Mouse (Mus musculus) gastrocnemius, postnatal 36 days (tissue): ENCODE results near the gene Herc4. TPM values are rescaled to one million over a fixed set of nuclear protein-coding genes. Genes with fewer than 3 reads are reported as not detected.
A peak's percentile ranks its signal among the peaks of the same experiment; 100 is the strongest.
"Not testable (repeated sequence)": the region's sequence is repeated elsewhere in the genome, so short reads cannot be mapped to it uniquely, and the experiment has no call there.

ENCODE experiments used
- DNase-seq, 2 experiments: peaks; one replicate each; pipeline ENCODE4 v3.0.0; 2022
- intact Hi-C: fragments of 180-260 bp; cut with DNase I; formaldehyde crosslinking; loops from one replicate; pipeline ENCODE4 v1.15.1; 2025
- total RNA-seq, 2 experiments: library from RNA; stranded (reverse); gene quantifications; 2 replicates each; pipeline ENCODE4 v1.2.3; 2021

The Herc4 gene
- total RNA-seq, 2 experiments from 2014 or later, result 18.7 to 21.8 TPM

DNA sequence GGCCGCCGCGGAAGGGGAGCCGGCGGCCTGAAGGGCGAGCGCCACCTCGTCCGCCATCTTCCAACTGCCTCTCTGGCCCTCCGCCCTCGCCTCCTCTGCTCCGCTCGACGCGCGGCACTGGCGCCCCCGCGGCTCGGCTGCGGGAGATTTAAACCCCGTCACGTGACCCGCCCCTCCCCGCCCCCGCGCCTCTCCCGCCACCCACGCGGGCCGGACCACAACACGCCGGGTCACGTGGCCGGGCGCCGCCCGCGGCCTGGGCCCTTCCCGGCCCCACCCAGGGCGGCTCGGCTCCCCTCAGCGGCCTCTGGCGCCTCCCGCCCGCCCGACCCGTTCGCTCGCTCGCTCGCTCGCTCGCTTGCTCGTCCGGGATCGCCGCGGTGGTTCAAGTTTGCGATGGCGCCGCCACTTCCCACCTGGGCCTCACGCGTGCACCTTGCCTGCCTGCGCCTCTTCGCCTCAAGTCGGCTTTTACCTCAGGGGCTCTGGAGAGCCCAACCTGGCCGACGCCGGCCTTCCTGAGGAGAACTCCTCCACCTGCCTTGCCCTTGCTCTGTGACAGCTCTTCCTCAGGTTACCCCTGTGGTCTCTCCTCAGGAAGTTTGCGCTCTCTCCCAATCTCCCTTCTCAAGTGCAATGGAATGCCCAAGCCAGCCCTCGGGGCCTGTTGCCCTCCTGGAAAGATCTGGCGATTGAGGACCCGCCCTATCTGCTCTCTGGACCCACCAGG lies 95.5 kb downstream of the Herc4 start:
- DNase-seq, result peak; percentile 89 to 91
- intact Hi-C loops, result loop anchor here (5.0 kb wide), 1 partner anchor 38 kb away; no protein-coding TSS in a partner anchor

DNA sequence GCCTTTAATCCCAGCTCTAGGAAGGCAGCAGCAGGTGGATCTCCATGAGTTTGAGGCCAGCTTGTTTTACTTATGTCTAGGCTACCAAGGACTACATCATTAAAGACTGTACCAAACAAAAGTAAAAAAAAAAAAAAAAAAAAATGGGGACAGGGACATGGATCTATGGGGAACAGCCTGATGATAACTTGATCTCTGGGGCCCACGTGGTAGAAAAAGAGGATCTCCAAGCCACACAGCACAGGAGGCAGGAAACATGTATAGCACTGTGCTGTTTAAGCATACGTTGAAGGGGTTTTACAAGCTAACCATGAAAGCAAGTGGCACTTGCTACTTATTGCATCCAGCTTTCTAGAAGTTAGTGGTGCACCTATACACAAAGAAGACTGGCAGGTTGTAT lies 97.7 kb downstream of the Herc4 start:
- DNase-seq, result no peak
- intact Hi-C loops, result no loop called here

DNA sequence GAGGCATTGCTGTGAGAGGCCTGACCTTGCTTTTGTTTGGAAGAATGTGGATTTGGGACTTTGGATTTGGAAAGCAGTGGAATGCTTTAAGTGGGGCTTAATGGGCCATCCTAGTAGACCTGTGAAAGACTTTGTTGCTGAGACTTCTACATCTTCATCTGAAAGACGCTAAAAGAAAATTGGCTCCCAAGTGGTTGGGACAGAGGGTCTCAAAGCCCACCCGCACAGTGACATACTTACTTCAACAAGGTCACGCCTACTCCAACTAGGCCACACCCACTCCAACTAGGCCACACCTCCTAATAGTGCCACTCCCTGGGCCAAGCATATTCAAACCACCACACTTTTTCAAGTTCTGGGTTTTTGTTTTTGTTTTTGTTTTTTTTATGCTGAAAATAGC lies 101.1 kb downstream of the Herc4 start:
- intact Hi-C loops, result no loop called here
- no peak for DNase-seq

DNA sequence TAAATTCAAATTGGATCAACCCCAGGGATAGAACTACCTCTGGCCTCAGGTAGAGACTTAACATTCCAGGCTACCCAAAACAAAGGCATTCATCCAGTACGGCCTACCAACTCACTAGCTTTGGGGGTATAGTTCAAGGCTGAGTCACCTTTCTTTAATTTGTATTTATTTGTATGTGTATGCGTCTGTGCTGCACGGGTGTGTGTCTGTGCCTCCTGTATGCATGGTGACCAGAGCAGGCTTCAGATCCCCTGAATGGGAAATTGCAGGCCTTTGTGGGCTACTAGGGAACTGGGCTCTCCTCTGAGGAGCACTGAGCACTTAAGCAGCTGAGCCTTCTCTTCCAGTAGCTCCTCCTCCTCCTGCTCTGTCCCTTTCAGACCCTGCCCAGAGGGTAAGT lies 104.7 kb downstream of the Herc4 start:
- DNase-seq, result no peak
- intact Hi-C loops, result no loop called here

DNA sequence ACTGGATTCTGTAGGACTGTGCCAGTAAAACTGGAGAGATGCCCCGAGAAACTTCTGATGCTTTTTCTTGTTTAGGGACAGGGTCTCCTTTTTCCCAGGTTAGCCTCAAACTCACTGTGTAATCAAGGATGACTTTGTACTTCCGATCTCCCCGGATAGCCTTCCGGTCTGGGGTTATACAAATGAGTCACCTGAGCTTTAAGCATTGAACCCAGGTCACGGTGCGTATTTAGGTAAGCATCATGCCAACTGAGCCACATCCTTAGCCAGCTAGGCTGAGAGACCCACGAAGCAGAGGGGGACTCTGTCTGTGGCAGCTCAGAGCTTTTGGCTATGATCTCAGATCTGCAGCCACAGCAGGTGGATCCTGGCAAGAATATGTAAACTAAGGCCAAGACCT lies 107.1 kb downstream of the Herc4 start:
- intact Hi-C loops, result no loop called here
- DNase-seq, result no peak

DNA sequence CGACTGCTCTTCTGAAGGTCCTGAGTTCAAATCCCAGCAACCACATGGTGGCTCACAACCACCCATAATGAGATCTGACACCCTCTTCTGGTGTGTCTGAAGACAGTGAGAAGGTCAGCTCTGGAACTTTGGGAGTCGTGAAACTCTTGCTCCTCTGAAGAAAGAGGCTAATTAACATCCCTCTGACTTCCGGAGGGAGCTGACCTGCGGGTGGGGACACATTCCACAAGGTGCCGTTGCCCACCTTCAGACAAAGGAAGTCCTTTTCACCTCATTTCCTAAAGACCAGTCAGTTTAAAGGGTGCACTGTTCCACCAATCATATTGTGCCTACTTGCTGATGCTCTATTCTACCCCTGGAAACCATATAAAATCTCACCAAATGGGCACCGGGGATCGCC lies 107.5 kb downstream of the Herc4 start:
- DNase-seq, intact Hi-C loops: not testable (repeated sequence)

DNA sequence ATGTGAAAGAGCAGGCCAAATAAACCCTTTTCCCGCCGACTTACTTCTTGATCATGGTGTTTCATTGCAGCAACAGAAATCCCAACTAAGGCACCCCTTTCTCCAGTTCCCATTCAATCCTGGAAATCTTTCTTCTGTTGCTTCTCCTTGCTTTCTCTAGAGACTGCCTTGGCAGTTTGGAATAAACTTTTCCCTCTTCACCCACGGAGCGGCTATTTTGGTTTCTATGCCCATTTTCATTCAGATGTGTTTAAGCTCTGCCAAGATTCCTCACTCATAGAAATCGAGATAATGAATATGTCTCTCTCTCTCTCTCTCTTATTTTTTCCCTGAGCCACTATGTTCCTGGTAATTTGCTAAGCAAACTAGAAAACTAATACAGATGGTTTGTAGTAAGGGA lies 108.5 kb downstream of the Herc4 start:
- no peak for DNase-seq
- intact Hi-C loops, result no loop called here

DNA sequence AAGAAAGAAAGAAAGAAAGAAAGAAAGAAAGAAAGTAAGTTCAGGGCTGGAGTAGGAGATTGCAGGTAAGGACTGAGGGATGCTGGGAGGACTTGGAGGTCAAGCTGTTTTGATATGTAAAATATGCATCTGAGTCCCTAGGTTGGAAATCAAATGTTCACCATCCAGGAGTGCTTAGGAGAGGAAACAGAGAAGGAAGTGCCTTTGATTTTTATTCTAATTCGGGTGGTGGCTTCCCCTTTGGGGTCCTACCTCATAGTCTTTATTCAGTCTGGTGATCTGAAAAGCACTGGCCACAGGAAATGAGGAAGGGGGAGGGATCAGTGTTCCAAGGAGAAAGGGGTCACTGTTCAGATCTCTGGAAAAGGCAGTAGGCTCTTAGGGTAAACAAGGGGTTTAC lies 116.9 kb downstream of the Herc4 start:
- intact Hi-C loops, result no loop called here
- DNase-seq, result no peak

DNA sequence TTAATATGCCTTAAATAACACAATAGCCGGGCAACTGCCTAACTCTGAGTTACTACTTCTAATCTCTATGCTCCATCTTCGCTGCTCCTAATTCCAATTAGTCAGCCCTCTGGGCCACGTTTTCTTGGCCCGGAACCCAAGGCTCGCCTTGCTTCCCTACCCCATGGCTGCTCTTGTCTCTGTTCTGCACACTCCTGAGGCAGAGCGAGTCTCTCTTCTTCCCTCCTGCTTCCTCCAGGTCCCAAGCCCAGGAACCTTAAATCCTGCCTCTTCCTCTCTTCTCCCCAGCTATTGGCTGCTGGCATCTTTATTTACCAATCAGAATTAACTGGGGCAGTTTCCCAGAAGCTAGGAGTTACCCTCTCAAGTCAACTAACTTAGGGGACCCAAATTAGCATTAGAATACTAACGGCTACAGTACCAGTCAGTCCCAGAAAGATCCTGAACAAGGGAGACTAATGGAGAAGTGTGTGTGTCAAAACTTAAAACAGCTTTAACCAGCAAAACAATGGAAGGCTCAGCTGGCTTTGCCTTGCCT lies 122.4 kb downstream of the Herc4 start:
- intact Hi-C loops, result no loop called here
- DNase-seq, result no peak

DNA sequence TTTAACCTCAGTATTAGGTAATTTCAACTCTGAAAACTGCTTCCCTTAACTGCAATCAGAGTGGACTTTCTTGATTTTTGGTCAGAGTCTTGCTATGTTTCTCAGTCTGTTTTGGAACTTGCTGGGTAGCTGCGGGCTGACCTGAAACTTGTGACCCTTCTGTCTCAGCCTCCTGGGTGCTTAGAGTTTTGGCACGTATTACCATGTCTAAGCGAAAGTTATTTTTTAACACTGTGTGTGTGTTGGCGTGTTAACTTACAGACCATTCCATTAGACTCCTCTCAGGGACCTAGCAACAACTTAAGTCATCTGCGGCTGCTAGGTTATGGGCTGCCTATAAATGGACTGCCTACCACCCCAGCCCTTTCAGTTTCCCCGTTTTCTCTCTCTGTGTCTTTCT lies 123.8 kb downstream of the Herc4 start:
- intact Hi-C loops, result no loop called here

More for the DNA sequence above, 123.8 kb downstream of the Herc4 start:
- DNase-seq, result no peak

Other genes starting within 250 kb of the Herc4 start
- 10 to 100 TPM; 14.2 to 15.3 TPM for gene Hnrnph3, start 219.6 kb upstream of the Herc4 start, total RNA-seq
- gene Pbld2, start 219.5 kb upstream of the Herc4 start, total RNA-seq, result 1 to 10 TPM; 2.7 to 3.2 TPM
- under 1 TPM; 0.32 to 0.89 TPM for gene Pbld1, start 183.6 kb upstream of the Herc4 start, total RNA-seq
- gene Atoh7, start 144.2 kb upstream of the Herc4 start, total RNA-seq, result not detected
- 100 to 1,000 TPM; 252 to 293 TPM for gene Mypn, start 39.9 kb upstream of the Herc4 start, total RNA-seq
- 1 to 10 TPM; 7.5 to 8.3 TPM for gene Sirt1, start 137.9 kb downstream of the Herc4 start, total RNA-seq
- gene Dnajc12, start 138.6 kb downstream of the Herc4 start, total RNA-seq, result 10 to 100 TPM; 17.2 to 17.3 TPM
- not detected for gene Gm7075, start 178.0 kb downstream of the Herc4 start, total RNA-seq
- 10 to 100 TPM; 17.1 to 18.3 TPM for gene Ctnna3, start 186.3 kb downstream of the Herc4 start, total RNA-seq